Mouse (Mus musculus) liver (tissue): ENCODE results near the gene Camk2g.
A peak's percentile ranks its signal among the peaks of the same experiment; 100 is the strongest.
"Not testable (repeated sequence)": the region's sequence is repeated elsewhere in the genome, so short reads cannot be mapped to it uniquely, and the experiment has no call there.

Experiments used
- DNase-seq: peaks from one replicate; pipeline ENCODE4 v3.0.0-alpha.2; 2020; ENCODE audit warnings: mixed read lengths

The Camk2g gene

DNA sequence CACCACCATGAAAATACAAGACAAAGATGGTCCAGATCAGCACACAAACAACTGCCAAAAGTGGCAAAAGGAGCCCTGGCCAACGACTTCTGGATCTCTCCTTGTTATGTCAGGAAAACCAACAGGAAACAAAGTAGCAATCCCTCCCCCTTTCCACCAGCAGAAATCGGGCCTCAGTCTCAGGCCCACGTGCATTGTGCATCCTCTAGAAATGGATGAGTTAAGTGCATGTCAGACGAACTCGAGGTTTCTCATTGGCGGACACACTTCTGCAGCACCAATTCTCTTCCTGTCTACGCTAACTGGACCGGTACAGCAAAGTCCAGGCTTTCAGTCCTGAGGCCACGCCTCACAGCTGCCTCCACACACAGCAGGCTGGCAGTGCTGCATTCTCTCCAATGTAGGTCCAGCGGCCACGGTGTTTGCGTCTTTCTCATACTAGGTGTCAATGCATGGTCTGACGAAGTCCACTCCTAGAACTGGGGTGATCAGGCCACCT, 57.9 kb downstream of the Camk2g start:
- DNase-seq: no peak

DNA sequence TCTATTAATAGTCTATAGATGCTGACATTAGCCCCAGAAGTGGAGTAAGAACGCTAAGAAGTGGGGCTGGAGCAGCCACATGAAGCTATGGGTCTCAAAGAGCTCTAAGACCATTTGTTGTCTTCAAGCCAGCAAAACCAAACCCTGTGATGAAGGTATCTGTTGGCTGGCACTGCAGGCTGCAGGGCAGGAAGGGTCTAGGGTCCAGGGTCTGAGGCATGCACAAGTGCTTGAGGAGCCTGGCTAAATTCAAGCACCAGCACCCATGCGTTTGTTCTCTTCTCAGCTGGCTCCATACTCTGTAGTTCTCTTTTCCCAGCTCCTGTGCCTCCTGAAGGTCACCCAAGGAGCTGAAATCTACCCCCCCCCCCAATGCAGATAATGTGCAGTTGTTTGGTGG, 58.8 kb downstream of the Camk2g start:
- no peak for DNase-seq

DNA sequence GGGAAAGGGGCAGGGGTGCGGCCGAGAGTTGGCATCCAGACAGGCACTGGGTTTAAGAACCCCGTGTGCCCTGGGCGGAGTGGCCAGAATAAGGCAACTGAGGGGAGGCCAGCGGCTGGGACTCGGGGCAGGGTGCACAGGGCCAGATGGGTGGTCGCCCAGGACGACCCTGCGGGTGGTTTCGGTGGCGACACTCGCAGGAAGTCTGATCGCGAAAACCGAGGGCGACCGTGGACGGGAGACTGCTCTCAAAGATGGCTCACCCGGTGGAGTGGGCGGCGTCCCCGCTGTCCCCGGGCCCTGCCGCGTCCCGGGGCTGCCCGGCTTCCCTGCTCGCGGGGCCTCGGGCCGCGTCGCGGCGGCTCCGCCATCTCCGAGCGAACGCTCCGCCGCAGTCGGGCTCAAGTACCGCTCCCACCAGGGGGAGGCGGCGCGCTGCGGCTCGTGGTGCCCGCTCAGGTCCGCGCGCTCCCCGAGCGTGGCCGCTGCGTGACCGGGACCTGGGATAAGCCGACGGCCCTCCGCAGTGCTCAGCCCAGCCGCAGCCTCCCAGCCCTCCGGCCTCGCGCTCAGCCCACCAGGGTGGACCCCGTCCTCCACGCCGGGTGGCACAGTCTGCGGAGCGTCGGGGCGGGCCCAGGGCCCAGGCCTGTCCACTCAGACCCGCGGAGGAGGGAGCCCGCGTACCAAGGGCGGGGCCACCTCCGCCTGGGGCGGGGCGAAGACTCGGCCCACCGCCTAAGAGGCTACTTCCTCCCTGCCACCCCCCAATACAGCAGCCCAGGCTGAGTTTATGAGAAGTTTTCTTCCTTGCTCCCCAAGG, 59.7 kb downstream of the Camk2g start, which contains the start of gene Ndst2:
Gene Ndst2 (minus strand): TSS at position 611 of the 823 bp plus-strand sequence.
- peak; percentile 95 for DNase-seq

DNA sequence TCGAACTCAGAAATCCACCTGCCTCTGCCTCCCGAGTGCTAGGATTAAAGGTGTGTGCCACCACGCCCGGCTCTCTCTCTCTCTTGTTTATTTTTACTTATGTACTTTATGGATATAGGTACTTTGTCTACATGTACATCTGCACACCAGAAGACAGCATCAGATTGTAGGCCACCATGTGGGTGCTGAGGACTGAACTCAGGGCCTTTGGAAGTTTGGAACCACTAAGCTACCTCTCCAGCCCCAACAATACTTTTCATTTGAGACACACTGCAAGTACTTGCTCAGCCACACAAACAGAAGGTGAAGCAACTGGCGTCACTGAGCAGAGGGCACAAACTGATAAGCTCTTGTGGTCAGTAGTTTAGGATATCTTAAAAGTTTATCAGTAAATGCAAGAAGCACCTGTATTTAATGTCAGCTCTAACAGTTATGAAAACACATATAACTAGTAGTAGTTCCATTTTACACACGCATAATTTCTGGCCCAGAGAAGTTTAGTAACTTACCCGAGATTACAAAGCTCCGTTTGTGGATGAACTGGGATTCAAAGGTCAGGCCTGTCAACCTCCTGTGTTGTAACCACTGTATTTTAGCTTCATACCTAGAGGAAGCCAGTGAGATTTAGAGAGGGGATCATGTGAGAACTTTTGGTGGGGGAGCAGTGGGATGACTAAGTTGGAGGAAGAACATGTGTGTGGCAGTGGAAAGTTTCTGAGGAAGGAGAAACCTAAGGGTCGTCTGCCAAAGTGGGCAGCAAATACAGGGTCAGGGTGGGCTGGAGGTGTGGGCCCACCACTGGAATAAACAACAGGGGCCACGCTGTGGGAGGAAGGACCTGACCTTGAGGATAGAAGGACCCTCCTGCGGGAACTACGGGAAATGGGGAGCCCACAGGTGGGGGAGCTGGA, 60.6 kb downstream of the Camk2g start:
- peak; percentile 71 for DNase-seq

DNA sequence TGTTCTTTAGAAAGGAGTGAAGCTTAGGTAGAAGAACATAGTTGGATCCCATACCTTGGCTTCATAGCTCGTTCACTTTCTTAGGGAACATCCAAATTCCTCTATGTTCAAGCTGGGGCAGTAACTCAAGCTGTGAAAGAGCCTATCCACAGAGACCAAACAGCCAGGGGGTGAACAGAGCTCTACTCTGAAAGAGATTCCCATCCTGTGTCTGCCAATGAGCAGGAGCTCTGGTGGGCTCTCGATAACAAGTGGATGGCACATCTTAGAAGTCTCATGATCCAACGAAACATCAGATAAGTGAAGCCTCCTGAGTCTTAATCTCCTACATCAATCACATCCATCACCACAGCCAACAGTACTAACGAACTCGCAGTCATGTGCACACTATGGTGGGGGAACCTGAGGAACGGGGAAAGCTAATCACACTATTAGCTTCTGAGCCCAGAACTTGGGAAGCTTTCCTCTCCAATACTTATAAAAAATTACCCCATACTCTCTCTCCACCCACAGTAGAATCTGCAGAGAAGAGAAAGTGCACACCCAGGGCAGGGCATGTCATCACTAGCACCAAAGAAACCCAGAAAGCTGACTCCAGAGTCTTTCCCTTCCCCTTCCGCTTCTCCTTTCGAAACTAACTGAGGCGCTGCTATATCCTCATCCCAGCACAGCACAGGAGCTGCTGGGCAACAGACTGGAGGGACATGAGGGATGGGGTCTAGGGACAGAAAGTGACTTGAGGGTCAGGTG, 62.9 kb downstream of the Camk2g start:
- DNase-seq: no peak

DNA sequence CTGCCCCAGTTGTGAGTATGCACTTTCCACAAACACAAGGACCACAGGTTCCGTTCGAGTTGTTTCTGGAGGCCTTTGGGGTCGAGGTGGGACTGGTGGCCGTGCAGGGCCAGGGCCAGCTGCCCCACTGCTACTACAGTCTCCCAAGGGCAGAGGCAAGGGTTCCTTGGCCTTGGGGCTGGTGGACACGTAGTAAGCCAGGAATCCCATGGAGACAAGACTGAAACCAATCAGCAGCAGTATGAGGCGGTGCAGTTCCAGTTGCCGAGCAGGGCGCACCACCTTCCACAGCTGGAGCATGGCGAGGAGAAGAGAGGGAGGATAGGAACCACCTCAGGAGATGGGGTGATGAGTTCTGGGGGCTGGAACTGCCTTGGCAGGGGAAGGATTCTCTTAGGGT, 64.0 kb downstream of the Camk2g start:
- DNase-seq: no peak

DNA sequence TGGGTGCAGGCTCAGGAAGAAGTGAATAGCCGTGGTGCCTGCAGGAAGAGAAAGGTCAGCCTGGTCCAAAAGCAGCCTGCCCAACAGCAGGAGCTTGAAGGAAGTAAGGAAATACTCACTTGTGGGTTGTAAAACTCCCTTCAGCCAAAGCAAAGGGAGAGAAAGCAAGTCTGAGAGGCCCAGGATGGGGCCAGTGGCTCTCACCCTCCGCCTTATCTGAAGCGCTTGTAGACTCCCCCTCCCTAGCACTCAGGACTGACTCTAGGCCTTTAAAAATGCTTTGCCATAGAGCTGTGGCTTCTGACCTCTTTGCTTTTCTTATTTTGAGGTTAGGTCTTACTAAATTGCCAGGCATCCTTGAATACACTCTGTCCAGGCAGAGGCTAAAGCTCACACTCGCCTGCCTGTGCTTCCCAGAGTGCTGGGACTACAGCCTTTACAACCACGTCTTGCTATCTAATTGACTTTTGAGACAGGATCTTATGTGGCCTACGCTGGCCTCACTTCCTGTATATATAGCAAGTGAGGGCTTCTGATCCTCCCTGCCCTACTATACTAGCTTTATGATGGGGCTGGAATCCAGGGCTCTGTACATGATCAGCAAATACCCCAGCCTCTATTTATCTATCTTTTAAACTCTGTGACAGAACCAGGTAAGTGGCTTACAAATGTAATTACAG, 68.1 kb downstream of the Camk2g start:
- DNase-seq: peak; percentile 61

DNA sequence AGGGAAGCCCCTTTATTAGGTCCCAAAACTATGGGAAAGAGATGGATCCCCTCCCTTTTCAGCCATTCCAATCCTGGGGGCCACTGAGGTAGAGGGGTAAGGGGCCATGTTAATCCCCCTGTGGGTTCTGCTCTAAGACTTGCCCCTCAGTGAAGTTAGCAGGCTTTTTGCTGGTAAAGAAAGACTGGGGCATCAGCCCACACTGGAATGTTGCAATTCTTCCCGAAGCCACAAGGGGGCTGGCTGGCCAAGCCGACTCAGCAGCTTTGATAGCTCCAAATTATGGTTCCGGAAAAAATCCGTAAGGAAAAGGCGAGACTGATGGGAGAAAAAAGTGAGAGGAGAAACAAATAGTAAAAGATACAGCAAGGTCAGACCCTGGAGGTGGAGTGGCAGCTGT, 69.8 kb downstream of the Camk2g start:
- DNase-seq: peak; percentile 60

DNA sequence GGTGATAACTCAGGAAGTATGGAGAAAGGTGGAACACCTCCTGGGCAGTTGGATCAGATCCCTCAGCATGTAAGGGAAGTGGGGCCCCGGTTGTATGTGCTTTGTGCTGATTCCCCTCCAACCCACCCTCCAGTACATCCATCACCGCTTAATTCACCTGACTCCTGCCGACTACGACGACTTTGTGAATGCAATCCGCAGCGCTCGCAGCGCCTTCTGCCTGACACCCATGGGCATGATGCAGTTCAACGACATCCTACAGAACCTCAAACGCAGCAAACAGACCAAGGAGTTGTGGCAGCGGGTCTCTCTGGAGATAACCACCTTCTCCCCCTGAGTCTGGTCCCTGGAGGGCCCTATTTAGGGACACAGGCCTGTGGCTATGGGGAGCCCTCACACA, 70.9 kb downstream of the Camk2g start:
- no peak for DNase-seq

DNA sequence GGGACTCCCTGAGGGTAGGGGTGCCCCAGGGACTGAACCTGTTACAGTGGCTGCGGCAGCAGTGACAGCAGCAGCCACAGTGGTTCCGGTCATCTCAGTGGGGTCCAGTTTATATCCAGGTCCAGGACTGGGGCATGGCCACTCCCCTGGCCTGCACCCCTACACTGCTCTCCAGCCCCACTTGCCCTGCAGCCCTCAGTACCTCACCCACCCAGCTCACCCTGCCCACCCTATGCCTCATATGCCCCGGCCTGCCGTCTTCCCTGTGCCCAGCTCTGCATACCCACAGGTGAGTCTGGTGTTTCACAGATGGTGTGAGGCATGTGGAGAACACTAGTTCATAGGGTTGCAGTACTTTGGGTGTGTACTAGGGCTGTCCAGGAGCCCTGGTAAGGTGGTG, 72.5 kb downstream of the Camk2g start:
- DNase-seq: no peak

DNA sequence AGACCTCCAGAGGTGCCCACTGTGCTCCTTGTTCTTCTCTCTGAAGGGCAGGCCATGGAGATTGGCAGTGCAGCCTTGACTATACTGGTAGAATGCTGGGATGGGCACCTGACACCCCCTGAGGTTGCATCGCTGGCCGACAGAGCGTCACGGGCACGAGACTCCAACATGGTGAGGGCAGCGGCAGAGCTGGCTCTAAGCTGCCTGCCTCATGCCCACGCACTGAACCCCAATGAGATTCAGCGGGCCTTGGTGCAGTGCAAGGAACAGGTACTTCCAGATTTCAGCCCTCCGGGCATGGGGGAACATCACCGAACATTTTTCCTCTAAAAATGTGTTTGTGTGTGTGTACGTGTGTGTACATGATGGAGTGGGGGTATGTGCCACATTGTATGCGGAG, 74.1 kb downstream of the Camk2g start:
- DNase-seq: no peak

DNA sequence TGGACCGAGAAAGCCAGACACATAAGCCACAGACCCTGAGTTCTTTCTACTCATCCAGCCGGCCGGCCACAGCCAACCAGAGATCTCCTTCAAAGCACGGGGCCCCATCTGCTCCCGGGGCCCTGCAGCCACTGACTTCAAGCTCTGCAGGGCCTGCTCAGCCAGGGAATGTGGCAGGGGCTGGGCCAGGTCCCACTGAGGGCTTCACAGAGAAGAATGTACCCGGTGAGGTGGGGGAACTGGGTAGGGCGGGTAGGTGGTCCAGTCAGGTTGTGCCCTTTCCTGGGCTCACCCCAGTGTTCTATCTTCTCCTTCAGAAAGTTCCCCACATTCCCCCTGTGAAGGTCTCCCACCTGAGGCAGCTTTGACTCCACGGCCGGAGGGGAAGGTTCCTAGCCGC, 75.4 kb downstream of the Camk2g start:
- DNase-seq: no peak

DNA sequence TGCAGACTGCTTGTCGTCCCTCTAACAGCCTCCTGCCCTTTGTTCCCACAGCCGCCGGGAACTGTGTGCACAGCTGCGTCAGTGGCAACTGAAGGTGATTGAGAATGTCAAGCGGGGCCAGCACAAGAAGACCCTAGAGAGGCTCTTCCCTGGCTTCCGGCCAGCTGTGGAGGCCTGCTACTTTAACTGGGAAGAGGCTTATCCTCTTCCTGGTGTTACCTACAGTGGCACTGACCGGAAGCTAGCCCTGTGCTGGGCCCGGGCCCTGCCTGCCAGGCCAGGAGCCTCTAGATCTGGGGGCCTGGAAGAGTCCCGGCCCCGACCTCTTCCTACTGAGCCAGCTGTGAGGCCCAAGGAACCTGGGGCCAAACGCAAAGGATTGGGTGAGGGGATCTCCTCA, 80.1 kb downstream of the Camk2g start:
- no peak for DNase-seq

DNA sequence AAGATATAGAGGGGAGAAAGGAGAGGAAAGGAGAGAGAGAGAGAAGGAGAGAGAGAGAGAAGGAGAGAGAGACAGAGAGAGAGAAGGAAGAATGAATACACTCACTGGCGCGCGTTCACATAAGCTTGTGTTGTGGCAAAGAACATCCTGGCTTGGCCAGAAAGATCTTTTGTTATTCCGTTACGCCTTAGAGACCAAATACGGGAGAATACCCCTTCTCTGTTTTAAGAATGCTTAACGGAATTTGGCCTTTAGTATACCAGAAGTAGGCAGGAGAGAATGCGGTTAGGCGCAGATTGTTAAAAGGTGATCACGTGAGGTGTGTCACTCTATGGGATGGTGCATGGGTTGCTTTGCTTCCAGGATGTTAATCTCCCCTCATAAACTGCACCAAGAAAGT, 85.6 kb downstream of the Camk2g start:
- DNase-seq: no peak

DNA sequence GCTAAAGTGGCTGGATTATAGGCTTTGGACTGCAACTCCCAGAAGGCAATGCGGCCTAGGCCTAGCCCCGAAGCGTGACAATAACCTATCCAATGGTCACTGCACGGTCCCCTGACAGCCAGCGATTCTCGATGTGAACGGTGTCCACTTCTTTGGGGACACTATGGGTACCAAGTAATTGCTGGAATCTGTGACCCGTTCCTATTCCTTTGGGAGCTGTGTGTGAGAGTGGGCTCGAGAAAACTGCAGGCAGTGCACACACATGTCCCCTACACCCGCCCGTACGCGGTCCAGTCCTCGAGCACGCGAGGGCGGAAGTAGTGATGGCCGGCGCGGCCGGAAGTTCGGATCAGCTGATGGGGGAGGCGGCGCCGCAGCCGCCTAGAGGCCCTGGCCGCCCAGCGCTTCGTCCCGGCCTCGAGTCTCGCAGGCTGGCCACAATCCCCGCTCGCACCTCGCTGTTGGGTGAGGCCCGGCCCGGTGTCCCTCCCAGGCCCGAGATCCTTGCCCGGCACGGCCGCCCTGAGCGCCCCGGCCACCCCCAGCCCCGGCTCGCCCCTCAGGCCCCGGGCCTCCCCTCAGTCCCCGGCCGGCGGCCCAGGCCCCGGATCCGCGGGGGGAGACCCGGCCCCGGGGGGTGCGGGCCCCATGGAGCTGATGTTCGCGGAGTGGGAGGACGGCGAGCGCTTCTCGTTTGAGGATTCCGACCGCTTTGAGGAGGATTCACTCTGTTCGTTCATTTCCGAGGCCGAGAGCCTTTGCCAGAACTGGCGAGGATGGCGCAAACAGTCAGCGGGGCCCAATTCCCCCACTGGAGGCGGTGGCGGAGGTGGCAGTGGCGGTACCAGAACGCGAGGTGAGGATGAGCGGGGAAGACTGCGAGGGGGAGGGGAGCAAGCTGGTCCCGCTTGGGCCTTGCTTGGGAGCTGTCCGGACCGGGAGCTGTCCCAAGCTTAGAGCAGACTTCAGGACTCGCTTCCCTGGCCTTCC, 86.4 kb downstream of the Camk2g start, which contains the start of gene Zswim8:
Gene Zswim8 (plus strand): TSS at position 352 of the 990 bp plus-strand sequence.
- DNase-seq: peak; percentile 87

DNA sequence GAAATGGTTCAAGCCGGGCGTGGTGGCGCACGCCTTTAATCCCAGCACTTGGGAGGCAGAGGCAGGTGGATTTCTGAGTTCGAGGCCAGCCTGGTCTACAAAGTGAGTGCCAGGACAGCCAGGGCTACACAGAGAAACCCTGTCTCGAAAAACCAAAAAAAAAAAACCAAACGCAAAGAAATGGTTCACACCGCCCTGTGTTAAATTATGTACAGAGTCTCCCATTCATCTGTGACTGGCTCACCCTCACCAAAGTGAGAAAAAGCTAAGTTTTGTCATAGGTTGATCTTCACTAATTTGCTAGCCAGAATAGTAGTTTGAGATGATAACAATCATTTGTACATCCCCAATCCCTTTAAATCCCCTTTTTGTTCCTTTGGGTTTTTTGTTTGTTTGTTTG, 90.4 kb downstream of the Camk2g start:
- DNase-seq: not testable (repeated sequence)

DNA sequence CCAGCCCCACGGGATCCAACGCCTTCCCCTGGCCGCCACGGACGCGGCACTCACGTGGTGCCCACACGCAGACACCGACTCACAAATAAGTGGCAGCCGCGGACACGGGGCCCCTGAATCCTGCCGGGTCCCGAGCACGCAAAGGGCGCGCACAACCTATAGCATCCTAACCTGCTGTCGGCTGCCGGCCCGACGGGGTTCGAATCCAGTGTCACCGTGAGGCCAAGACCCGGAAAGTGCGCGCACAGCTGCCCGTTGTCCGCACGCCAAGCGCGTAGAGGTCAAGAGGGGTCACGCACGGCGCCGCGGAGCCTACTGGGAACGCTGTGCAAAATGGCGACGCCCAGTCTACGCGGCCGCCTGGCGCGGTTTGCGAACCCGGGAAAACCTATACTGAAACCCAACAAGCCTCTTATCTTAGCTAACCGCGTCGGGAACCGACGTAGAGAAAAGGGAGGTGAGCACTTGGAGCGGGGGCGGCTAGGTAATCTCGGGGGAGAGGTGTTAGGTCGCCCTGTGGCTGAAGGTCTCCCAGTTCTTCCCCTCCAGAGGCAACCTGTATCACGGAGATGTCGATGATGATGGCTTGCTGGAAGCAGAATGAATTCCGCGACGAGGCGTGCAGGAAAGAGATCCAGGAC, 91.0 kb downstream of the Camk2g start, which contains the start of gene Chchd1:
Gene Chchd1 (plus strand): TSS at position 266 of the 641 bp plus-strand sequence.
- peak; percentile 90 for DNase-seq

DNA sequence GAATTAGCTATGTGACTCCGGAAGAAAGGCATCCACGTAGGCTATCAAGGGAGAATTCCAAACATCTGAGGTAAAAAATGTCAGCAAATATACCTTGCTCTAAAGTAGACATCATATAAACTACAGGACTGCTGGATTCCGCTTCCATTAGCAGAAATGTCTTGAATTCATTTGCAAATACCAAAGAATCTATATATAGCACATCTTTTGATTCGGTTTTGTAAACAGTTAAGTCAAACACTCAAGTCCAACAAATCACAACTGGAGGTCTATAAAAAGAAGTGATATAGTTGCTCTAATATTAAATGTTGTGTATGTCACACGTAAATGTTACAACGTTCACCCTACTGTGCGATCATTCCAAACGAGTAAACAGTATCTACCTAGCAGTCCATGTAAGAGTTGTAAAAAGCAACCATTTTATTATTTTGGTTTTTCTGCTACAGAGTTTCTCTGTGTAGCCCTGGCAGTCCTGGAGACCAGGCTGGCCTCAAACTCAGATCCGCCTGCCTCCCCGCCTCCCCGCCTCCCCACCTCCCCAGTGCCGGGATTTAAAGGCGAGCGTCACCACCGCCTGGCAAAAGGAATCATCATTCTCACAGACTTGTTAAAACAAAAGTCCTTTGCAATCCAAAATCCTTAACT, 91.7 kb downstream of the Camk2g start:
- DNase-seq: no peak

DNA sequence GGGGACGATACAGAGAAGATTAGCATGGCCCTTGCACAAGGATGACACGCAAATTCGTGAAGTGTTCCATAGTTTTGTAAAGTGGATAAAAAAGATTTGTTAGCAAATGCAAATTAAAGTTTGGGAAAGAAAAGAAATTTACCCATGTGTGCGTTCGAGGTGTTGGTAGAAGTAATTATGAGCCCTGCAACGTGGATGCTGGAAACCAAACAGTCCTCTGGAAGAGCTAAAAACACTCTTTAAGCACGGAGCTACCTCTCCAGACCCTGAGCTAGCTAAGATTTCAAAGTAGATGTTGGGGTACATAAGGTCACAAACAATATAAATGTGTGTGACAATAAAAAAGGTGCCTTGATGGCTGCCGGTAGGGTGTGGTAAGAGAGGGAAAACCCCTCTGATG, 92.3 kb downstream of the Camk2g start:
- no peak for DNase-seq

DNA sequence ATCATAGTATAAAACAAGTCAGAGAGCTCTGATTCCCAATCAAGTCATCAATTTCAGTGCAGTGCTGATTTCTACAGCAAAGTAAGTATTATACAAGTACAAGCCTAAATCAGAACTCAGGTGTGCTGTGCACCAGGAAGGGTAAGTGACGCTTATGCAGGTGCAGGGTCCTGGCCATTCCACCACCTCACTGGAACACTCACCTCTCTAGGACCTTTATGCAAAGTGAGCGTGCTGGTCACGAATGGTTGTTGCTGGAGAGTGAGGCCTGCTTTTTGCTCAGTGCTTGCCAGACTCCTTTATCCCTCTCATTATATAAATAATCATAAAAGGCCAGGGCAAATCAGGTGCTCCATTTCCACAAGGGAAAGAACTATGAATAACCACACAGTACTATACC, 93.5 kb downstream of the Camk2g start:
- DNase-seq: no peak
